Mouse (Mus musculus) c-Kit-negative CD71-positive TER-119-positive erythroid progenitor cells, embryonic 14.5 days (primary cell): ENCODE measurements around the gene L2hgdh.

Source experiments
- DNase-seq: peaks from one replicate; pipeline ENCODE4 v3.0.0-alpha.2; 2013; ENCODE audit warnings: low read depth, low spot score

The L2hgdh gene

DNA sequence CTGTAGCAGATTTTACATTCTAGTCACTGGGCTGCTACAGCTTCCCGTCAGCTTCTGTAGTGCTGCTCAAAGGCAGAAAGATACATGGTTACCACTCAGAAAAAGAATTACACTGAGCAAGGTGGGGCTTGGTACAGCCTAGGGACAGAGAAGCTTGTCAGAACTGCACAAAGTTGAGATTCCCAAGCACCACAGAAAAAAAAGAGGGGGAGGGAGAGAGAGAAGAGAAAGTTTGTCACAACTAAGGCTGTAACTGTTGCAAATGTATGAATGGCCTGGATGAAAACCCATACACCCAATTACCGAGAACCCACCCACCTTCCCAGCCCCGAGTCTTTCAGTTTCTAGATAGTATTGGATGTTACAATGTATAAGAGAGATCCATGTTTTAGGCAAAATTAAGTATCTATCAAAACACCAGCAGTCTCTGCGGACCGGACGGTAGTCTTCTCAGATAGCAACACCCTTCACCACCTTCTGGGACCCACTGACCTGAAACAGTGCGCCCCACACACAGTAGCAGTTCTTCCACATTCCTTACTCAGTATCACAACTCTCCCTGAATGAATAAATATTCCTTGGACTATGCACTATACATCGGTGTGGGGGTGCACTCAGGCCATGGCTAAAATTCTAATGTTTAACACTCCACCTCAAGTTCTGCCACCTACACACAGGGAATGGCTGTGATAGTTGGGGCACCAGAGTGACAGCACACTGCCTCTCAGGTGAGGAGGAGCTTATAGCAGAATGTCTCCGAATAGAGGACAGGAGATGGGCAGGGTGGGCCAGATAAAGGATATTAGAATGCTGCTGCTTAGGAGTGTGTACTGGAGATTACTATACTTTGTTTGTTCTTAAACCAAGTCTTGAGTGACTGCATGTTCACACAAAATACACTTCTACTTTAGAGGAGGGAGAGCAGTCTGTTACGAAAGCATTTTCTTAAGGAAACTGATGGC, 49.8 kb downstream of the L2hgdh start:
- no peak for DNase-seq

DNA sequence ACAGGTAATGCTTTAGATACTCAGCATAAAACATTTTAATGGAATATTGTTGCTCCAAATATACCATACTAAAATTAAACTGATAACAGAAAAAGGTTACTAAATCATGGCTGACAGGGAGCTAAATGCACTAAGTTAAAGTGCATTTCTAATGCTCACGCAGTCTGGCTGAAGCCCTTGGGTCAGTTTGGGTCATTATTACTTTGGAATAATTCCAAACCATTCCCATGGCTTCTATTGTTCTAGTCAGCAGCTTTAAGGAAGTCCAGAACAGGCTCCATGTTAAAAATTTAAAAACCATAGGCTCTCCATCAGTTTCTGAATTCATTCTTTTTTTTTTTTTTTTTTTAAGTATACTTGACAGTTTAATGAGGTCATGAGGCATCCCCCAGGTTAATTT, 50.5 kb downstream of the L2hgdh start:
- DNase-seq, result no peak

GRCm38 (mm10) chr12:69666721-69667120, 58.0 kb downstream of the L2hgdh start:
- no peak for DNase-seq

DNA sequence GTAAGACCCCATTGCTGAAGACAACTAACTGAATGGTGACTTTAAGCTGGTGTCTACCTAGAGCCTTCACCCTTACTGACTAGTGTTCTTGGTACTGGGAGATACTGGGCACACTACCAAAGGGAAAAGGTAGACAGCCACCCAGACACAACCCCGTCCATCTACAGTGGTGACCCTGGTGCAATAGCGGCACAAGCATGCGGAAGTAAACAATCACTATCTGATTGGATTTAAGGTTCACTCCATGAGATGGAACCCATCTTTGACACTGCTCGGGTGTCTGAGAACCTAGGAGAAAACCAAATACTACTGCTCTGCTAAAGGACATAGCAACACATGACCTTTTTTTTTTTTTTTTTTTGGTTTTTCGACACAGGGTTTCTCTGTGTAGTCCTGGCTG, 63.0 kb downstream of the L2hgdh start:
- DNase-seq, result no peak

DNA sequence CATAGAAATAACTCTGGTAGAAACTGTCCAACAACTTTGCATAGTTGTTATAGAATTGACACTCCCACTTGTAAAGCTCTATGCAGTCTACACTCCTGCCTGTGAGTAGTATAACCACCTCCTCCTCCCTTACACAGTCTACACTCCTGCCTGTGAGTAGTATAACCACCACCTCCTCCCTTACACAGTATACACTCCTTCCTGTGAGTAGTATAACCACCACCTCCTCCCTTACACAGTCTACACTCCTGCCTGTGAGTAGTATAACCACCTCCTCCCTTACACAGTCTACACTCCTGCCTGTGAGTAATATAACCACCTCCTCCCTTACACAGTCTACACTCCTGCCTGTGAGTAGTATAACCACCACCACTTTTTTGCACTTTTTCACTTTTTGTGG, 70.7 kb downstream of the L2hgdh start:
- DNase-seq, result peak; percentile 66

DNA sequence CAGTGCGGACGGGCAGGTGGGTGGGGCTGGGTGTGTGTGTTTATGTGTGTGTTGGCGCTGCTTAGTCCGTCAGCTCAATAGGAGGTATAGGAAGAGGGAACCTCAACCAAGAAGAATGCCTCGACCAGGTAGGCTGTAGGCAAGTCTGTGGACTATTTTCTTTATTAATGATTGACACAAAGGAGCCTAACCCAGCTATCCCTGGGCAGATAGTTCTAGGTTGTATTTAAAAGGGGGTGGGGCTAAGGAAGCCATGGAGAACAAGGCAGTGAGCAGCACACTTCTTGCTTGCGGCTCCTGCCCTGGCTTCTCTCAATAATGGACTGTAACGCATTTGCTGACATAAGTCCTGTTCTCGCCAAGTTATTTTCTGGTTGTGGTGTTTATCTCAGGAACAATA, 75.2 kb downstream of the L2hgdh start:
- DNase-seq, result no peak

DNA sequence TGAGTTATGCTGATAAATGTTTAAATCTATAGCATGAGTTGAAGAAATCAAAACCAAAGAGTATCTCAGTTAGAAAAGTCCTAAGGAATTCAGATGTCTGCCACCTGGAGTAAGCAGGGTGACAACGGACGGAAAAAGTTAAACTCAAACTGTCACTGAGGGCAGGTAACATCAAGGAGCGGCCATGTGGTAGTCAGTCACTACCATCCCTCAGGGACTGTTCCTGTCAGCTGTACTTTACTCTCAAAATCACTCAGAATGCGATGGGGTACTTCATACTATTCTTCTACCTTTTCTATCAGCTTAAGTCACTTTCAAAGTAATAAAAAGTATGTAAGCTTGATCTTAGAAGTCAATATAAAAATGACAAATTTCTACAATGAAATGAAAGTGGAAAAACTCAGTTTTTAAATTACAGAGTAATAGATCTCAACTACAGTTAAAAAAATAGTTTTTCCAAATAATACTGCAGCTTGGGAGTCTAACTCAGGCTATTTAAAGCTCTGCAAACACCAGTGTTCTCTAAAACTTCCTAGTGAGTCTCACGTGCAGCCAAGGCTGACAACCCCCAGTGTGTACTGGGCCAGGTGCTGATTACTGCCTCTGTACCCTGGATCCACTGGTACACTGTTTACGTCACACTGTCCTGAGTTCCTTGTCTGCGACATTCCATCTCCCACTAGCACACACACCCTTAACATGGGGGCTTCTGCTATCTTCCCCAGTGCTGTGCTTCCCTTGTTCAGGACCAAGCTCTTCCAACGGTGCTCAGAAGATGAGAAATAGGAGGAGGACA, 78.7 kb downstream of the L2hgdh start:
- no peak for DNase-seq

GRCm38 (mm10) chr12:69644877-69645276, 79.8 kb downstream of the L2hgdh start:
- DNase-seq, result no peak

DNA sequence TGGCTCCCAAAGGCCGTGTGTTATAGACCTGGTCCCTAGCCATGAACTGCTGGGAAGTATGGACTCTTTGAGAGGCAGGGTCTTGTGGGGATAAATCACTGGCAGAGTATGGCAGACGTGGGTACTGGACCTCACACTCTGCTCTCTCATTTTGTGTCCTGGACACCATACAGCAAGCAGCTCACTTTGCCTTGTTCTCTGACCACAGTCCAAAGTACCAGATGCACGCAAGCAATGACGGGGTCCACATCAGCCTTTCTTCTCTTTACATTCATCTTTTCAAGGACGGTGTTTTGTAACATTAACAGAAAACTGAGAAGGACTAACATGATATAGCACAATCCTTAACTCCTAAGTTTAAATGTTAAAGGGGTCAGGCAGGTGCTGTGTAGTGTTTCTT, 81.8 kb downstream of the L2hgdh start:
- DNase-seq, result no peak
